Mouse (Mus musculus) limb, embryonic 14.5 days (tissue): ENCODE data around the gene Synpo2l. TPM values are rescaled to one million over a fixed set of nuclear protein-coding genes. Genes with fewer than 3 reads are reported as not detected.
A peak's percentile ranks its signal among the peaks of the same experiment; 100 is the strongest.

Source experiments
- ATAC-seq: fragments of 200-750 bp; cut with Nextera tagmentation; 2 replicates; pipeline ENCODE4 v1.8.0; 2017; ENCODE audit warnings: low read depth, moderate number of reproducible peaks, moderate TSS enrichment; ENCODE audit not compliant: low FRiP score
- DNase-seq: peaks from one replicate; pipeline ENCODE4 v3.0.0-alpha.2; 2015; ENCODE audit warnings: low spot score
- H3K27ac ChIP-seq: fragments of 300-500 bp; sonication (generic); replicated peaks from 2 replicates; pipeline ENCODE4 v1.5.1; 2014; ENCODE audit warnings: low read depth, mild to moderate bottlenecking, low read length, moderate library complexity, mixed read lengths
- H3K27me3 ChIP-seq: fragments of 300-500 bp; sonication (generic); 2 replicates; pipeline ENCODE4 v1.6.1; 2014; ENCODE audit warnings: low read length, mixed read lengths; ENCODE audit not compliant: control insufficient read depth, insufficient read depth
- H3K36me3 ChIP-seq: fragments of 300-500 bp; sonication (generic); 2 replicates; pipeline ENCODE4 v1.6.1; 2014; ENCODE audit warnings: mild to moderate bottlenecking, low read length, moderate library complexity, mixed read lengths; ENCODE audit not compliant: control insufficient read depth, insufficient read depth
- H3K4me1 ChIP-seq: fragments of 300-500 bp; sonication (generic); 2 replicates; pipeline ENCODE4 v1.6.1; 2014; ENCODE audit warnings: antibody characterized with exemption, low read length, mixed read lengths; ENCODE audit not compliant: control insufficient read depth, insufficient read depth
- H3K4me2 ChIP-seq: fragments of 300-500 bp; sonication (generic); replicated peaks from 2 replicates; pipeline ENCODE4 v1.6.1; 2014; ENCODE audit warnings: low read depth, mild to moderate bottlenecking, low read length, moderate library complexity; ENCODE audit not compliant: severe bottlenecking
- H3K4me3 ChIP-seq: fragments of 300-500 bp; sonication (generic); replicated peaks from 2 replicates; pipeline ENCODE4 v1.5.1; 2014; ENCODE audit warnings: low read length
- H3K9ac ChIP-seq: fragments of 300-500 bp; sonication (generic); 2 replicates; pipeline ENCODE4 v1.6.1; 2014; ENCODE audit warnings: mild to moderate bottlenecking, low read depth, low read length, moderate library complexity; ENCODE audit not compliant: severe bottlenecking
- H3K9me3 ChIP-seq: fragments of 300-500 bp; sonication (generic); 2 replicates; pipeline ENCODE4 v1.6.1; 2016; ENCODE audit warnings: low read length; ENCODE audit not compliant: control insufficient read depth
- POLR2A ChIP-seq: fragments of 200-500 bp; IDR thresholded peaks from 2 replicates; pipeline ENCODE4 v1.8.0; 2012; ENCODE audit warnings: inconsistent platforms, mild to moderate bottlenecking, moderate library complexity, borderline replicate concordance; ENCODE audit not compliant: insufficient read depth, insufficient read length; ENCODE audit errors: extremely low read depth
- WGBS: fragments of 180-500 bp; shearing (Covaris S2); extraction: QIAGEN DNeasy Blood & Tissue Kit; methylation state at CpG from one replicate; pipeline ENCODE4 v1.1.7; 2014; 5-methylcytosine and 5-hydroxymethylcytosine counted together
- polyA plus RNA-seq, 2 experiments: library from polyadenylated mRNA; depleted of rRNA in 1 of 2; stranded (reverse) in 1 of 2; unstranded in 1 of 2; fragments of >200 nt; fragmentation: Nextera tagmentation in 1 of 2; extraction: Ambion mirVana in 1 of 2; gene quantifications; 2 replicates each; pipeline versions ENCODE4 v1.2.1 to v1.2.3; 2012 to 2014

The Synpo2l gene
- polyA plus RNA-seq, 2 experiments, result 25.4 to 31.5 TPM

DNA sequence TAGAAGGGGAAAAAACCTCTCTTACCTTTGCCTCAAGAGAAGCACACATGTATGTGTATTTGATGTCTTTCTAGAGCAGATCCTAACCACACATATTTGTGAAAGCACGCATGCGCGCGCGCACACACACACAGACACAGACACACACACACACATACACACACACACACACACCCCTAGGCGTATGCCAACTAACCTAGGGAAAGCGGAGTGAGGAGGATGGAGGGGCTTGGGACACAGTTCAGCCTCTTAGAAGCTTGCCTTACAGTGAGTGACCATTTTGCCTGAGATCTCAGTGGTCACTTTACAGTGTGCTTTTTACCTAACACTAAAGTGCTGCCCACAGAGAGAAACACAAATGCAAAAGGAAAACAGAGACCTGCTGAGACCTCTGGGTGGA, 8.5 kb downstream of the Synpo2l start:
- 98% methylated on average over 7 of the region's 7 CpGs for WGBS
- ATAC-seq (no peak), DNase-seq (no peak)
- Histone ChIP-seq H3K9me3 (no peaks in the 10 kb centered on the region), H3K27me3 (no peaks in the 10 kb centered on the region), H3K9ac (no peak overlapping the region), H3K4me3 (no peak overlapping the region), H3K27ac (no peak overlapping the region), H3K4me1 (peaks cover 22% of the 10 kb centered on the region), H3K36me3 (no peaks in the 10 kb centered on the region), H3K4me2 (no peak overlapping the region)
- TF ChIP-seq POLR2A, result no peak

- H3K27ac ChIP-seq, result no peak overlapping the region
- no peak overlapping the region for H3K9ac ChIP-seq
- H3K9me3 ChIP-seq, result no peaks in the 10 kb centered on the region
- no peak for TF ChIP-seq POLR2A
- H3K4me2 ChIP-seq, result no peak overlapping the region
- H3K4me3 ChIP-seq, result no peak overlapping the region
- 85% methylated on average over 6 of the region's 6 CpGs for WGBS
- no peaks in the 10 kb centered on the region for H3K27me3 ChIP-seq
- no peak for DNase-seq
- no peak for ATAC-seq
- peaks cover 15% of the 10 kb centered on the region for H3K4me1 ChIP-seq
- H3K36me3 ChIP-seq, result no peaks in the 10 kb centered on the region
These were observed 9.3 kb downstream of the Synpo2l start for GRCm38 (mm10) chr14:20658902-20659301.

DNA sequence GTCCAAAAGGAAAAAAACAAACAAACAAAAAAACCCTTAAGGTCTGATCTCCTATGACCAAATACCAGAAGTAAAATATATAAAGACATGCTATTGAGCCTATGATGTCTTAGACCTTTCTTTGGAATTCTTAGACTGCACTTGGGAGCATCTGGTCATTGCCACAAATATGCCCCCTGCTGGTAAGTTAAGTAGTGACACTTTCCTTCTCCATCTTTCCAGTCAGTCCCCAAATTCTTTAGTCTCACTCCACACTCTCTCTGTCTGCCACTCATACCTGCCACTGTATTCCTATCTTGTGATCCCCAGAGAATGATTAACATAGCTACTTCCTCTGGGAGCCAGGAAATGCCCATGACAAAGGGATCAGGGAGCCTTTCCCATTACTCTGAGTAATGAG, 9.8 kb downstream of the Synpo2l start:
- peak; percentile 82 for DNase-seq
- Histone ChIP-seq H3K4me3 (no peak overlapping the region), H3K27ac (no peak overlapping the region), H3K36me3 (no peaks in the 10 kb centered on the region), H3K27me3 (no peaks in the 10 kb centered on the region), H3K4me1 (peaks cover 12% of the 10 kb centered on the region), H3K4me2 (no peak overlapping the region), H3K9me3 (no peaks in the 10 kb centered on the region), H3K9ac (no peak overlapping the region)
- TF ChIP-seq POLR2A, result no peak
- ATAC-seq, result no peak

GRCm38 (mm10) chr14:20656361-20656760, 11.8 kb downstream of the Synpo2l start, which contains the start of gene Myoz1:
Gene Myoz1 (minus strand): TSS chr14:20656540.
- H3K9me3 ChIP-seq, result no peaks in the 10 kb centered on the region
- no peaks in the 10 kb centered on the region for H3K27me3 ChIP-seq
- no peak within 1 kb of the TSS for H3K4me2 ChIP-seq
- 48% methylated on average over 11 of the region's 11 CpGs for WGBS
- H3K36me3 ChIP-seq, result no peaks in the 10 kb centered on the region
- H3K27ac ChIP-seq, result no peak within 1 kb of the TSS
- H3K9ac ChIP-seq, result no peak within 1 kb of the TSS
- H3K4me1 ChIP-seq, result peaks cover 5% of the 10 kb centered on the region
- DNase-seq, result no peak
- no peak for TF ChIP-seq POLR2A
- ATAC-seq, result no peak
- no peak within 1 kb of the TSS for H3K4me3 ChIP-seq

DNA sequence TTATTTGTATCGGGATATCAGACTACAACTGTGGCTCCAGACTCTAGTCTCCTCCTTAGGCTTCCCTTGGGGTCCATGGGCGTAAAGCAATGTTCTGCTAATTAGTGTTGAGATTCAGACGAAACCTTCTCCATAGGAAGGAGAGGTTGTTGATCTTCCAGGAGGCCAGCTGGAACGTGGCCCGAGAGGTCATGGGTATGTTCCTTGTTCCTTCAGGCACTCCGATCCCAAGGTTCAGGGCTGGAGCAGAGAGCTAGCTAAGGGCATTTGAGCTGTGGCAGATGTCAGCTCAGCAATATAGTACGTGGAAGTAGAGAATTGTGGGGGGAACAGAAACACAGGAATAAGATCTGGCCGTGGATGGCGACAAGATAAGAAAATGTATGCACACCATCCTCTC, 12.4 kb downstream of the Synpo2l start:
- Histone ChIP-seq H3K27me3 (no peaks in the 10 kb centered on the region), H3K4me3 (no peak overlapping the region), H3K36me3 (no peaks in the 10 kb centered on the region), H3K27ac (no peak overlapping the region), H3K9ac (no peak overlapping the region), H3K9me3 (no peaks in the 10 kb centered on the region), H3K4me2 (no peak overlapping the region), H3K4me1 (peaks cover 4% of the 10 kb centered on the region)
- DNase-seq (no peak), ATAC-seq (no peak)
- 74% methylated on average over 9 of the region's 9 CpGs for WGBS
- no peak for TF ChIP-seq POLR2A
